Mouse (Mus musculus) heart, postnatal 0 days (tissue): ENCODE data around the gene Epha8. TPM values are rescaled to one million over a fixed set of nuclear protein-coding genes. Genes with fewer than 3 reads are reported as not detected.
A peak's percentile ranks its signal among the peaks of the same experiment; 100 is the strongest.

ENCODE experiments used
- ATAC-seq: fragments of 200-750 bp; cut with Nextera tagmentation; 2 replicates; pipeline ENCODE4 v1.8.0; 2017; ENCODE audit warnings: low read depth, moderate number of reproducible peaks, moderate library complexity; ENCODE audit not compliant: insufficient read depth
- DNase-seq: peaks from one replicate; pipeline ENCODE4 v3.0.0-alpha.2; 2016; ENCODE audit warnings: low spot score
- H3K27ac ChIP-seq: fragments of 300-500 bp; sonication (generic); 2 replicates; pipeline ENCODE4 v1.5.1; 2014; ENCODE audit warnings: low read depth, mild to moderate bottlenecking
- H3K27me3 ChIP-seq: fragments of 300-500 bp; sonication (generic); 2 replicates; pipeline ENCODE4 v1.6.1; 2014; ENCODE audit warnings: low read length, mixed read lengths; ENCODE audit not compliant: control insufficient read depth, insufficient read depth
- H3K36me3 ChIP-seq: fragments of 300-500 bp; sonication (generic); replicated peaks from 2 replicates; pipeline ENCODE4 v1.6.1; 2014; ENCODE audit warnings: low read length, mixed read lengths; ENCODE audit not compliant: control insufficient read depth, insufficient read depth
- H3K4me1 ChIP-seq: fragments of 300-500 bp; sonication (generic); 2 replicates; pipeline ENCODE4 v1.6.1; 2014; ENCODE audit warnings: antibody characterized with exemption; ENCODE audit not compliant: control insufficient read depth, insufficient read depth
- H3K4me2 ChIP-seq: fragments of 300-500 bp; sonication (generic); 2 replicates; pipeline ENCODE4 v1.6.1; 2014; ENCODE audit warnings: low read depth, mild to moderate bottlenecking, low read length, moderate library complexity
- H3K4me3 ChIP-seq: fragments of 300-500 bp; sonication (generic); 2 replicates; pipeline ENCODE4 v1.5.1; 2014; ENCODE audit warnings: low read depth, low read length
- H3K9ac ChIP-seq: fragments of 300-500 bp; sonication (generic); replicated peaks from 2 replicates; pipeline ENCODE4 v1.6.1; 2014; ENCODE audit warnings: low read depth, low read length, mixed read lengths
- H3K9me3 ChIP-seq: fragments of 300-500 bp; sonication (generic); replicated peaks from 2 replicates; pipeline ENCODE4 v1.6.1; 2016; ENCODE audit warnings: low read length; ENCODE audit not compliant: control insufficient read depth
- CTCF ChIP-seq: IDR thresholded peaks from 2 replicates; pipeline ENCODE4 v1.5.1; 2016; ENCODE audit warnings: antibody characterized with exemption, control low read depth, low read depth
- EP300 ChIP-seq: IDR thresholded peaks from 2 replicates; pipeline ENCODE4 v1.6.1; 2016; ENCODE audit warnings: antibody characterized with exemption, low read depth
- WGBS: fragments of 180-500 bp; shearing (Covaris S2); extraction: QIAGEN DNeasy Blood & Tissue Kit; methylation state at CpG from one replicate; pipeline ENCODE4 v1.1.7; 2014; 5-methylcytosine and 5-hydroxymethylcytosine counted together
- polyA plus RNA-seq: library from polyadenylated mRNA; unstranded; fragments of >200 nt; fragmentation: Nextera tagmentation; extraction: Ambion mirVana; gene quantifications from 2 replicates; pipeline ENCODE4 v1.2.1, GENCODE M21; 2015
- total RNA-seq: library from RNA; depleted of rRNA; stranded (reverse); fragments of >200 nt; gene quantifications from 2 replicates; pipeline ENCODE4 v1.2.3, GENCODE M21; 2014; ENCODE audit warnings: low replicate concordance

Epha8 gene
- total and polyA plus RNA-seq, 2 experiments from 2014 or later, result 0.08 TPM; not detected in 1

DNA sequence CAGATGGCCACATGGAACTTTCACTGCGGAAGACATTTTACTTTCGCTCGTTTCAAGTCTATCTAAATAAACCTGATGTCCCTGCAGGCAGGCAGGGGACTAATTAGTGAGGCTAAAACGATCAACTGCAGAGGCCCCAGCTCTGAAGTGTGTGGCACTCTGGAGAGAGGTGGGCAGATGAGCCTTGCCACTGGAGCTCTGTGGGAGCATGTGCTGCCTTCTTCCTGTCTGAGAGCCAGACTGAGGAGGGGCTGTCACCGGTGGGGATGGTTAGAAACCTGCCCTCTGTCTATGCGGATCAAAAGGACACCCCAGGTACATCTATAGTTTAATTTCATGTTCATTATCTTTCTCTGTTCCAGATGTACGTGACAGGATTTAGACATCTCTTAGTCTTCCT is 40.3 kb upstream of the Epha8 start:
- H3K9me3 ChIP-seq, result no peaks in the 10 kb centered on the region
- H3K9ac ChIP-seq, result no peak overlapping the region
- no peak overlapping the region for H3K27ac ChIP-seq
- WGBS, result 81% methylated on average over 7 of the region's 7 CpGs
- DNase-seq (no peak), ATAC-seq (no peak)
- no peak overlapping the region for H3K4me3 ChIP-seq
- peaks cover 66% of the 10 kb centered on the region for H3K36me3 ChIP-seq
- TF ChIP-seq EP300 (no peak), CTCF (no peak)
- no peak overlapping the region for H3K4me2 ChIP-seq
- no peaks in the 10 kb centered on the region for H3K27me3 ChIP-seq
- no peaks in the 10 kb centered on the region for H3K4me1 ChIP-seq

DNA sequence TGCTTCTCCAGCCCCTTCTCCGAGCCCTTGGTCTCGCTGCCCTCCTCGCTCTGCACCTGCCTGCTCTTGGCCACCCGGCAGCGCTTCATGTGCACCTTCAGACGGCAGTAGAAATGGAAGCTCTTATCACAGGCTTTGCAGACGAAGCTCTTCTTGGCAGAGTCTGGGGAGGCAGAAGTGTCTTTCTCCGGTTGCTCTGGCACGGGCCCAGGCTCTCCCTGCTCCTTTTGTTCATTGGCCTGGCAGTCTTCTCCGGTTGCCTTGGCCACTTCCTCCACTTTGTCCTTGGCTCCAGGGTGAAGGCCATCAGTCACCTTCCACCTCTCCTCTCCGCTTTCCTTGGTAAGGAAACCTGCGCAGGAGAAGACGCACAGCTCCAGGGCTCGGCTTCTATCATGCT is 38.7 kb upstream of the Epha8 start:
- Histone ChIP-seq H3K36me3 (peaks cover 73% of the 10 kb centered on the region), H3K4me3 (no peak overlapping the region), H3K9ac (no peak overlapping the region), H3K4me1 (no peaks in the 10 kb centered on the region), H3K27ac (no peak overlapping the region), H3K4me2 (no peak overlapping the region), H3K9me3 (no peaks in the 10 kb centered on the region), H3K27me3 (no peaks in the 10 kb centered on the region)
- no peak for DNase-seq
- no peak for ATAC-seq
- WGBS, result 78% methylated on average over 14 of the region's 14 CpGs
- no peak for TF ChIP-seq EP300
- no peak for TF ChIP-seq CTCF

DNA sequence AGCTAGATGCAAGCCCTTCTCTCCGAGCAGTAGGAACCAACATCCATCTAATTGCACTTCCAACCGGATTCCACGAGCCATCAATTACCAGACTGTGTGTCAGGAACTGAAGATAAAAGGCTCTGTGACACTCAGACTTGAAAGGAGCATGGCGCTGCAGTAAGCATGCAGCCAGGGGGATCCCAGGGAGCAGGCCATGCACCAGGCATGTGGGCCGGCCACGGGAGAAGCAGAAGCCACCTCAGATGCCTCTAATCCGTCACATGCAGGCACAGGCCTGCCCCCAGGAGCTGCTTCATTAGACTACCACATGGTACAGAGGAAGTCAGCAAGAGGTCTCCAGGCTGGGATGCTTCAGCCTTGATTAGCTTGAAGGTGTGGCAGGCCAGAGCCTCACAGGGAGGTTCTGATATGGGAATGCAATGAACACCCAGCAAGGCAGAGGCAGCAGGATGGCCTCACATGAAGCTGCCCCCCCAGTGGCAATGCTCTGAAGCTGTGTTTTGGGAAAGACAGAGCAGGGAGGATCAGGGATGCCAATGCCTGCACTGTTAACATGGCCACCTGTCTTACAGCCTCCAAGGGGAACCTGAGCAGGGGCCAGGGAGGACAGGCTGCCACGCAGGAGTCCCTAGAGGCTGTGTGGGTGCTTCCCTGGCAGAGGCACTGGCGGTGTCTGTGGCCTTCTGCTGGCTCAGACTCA is 25.5 kb upstream of the Epha8 start:
- WGBS, result 70% methylated on average over 9 of the region's 9 CpGs
- Histone ChIP-seq H3K27ac (no peak overlapping the region), H3K4me2 (no peak overlapping the region), H3K9ac (no peak overlapping the region), H3K9me3 (no peaks in the 10 kb centered on the region), H3K36me3 (peaks cover 14% of the 10 kb centered on the region; the same call in 1 of the 2 replicates), H3K4me1 (no peaks in the 10 kb centered on the region), H3K27me3 (0 out of 2 replicates have a peak, but pooled peaks cover 4% of the 10 kb centered on the region), H3K4me3 (no peak overlapping the region)
- TF ChIP-seq EP300, result no peak
- no peak for TF ChIP-seq CTCF
- DNase-seq, result no peak
- no peak for ATAC-seq

DNA sequence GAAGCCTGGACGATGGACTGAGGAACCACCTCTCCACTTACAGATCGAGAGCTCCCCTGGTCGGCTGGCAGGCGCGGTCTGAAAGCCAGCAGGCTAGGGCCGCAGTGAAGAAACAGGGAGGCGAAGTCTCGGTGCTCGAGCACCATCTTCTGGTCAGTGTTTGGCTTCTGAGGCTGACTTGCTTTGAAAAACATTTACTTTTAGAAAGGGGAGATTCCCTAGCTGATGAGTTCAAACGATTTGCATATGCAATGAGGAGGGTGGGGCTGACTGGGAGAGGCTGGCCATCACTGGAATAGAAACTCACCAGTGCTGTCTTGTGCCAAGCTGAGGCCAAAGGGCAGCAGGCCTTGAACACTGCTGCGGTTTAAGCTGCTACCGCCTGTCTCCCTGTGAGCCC is 24.7 kb upstream of the Epha8 start:
- Histone ChIP-seq H3K27me3 (0 out of 2 replicates have a peak, but pooled peaks cover 4% of the 10 kb centered on the region), H3K27ac (no peak overlapping the region), H3K4me1 (no peaks in the 10 kb centered on the region), H3K4me3 (no peak overlapping the region), H3K9ac (no peak overlapping the region), H3K9me3 (no peaks in the 10 kb centered on the region), H3K36me3 (0 out of 2 replicates have a peak, but pooled peaks cover 6% of the 10 kb centered on the region), H3K4me2 (no peak overlapping the region)
- ATAC-seq (no peak), DNase-seq (peak; percentile 38)
- 21% methylated on average over 12 of the region's 12 CpGs for WGBS
- TF ChIP-seq CTCF (peak; percentile 60), EP300 (no peak)

DNA sequence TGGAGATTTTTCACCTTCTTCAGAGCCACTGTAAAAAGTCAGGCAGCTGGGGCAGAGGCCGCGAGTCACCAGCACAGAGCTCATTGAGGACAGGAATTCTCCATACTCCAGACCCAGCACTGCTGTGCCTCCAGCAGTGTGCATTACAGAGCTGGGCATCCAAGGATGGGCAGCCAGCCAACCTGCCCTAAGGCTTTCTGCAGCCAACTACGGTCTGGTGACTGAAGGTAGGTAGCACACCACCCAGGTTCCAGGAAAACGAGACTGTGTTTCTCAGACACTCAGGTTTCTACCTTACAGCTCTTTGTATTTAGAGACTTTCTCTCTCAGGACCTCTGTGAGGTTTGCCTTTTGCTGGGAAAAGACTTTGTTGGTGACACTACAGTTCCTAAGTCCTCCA is 24.3 kb upstream of the Epha8 start:
- Histone ChIP-seq H3K27ac (no peak overlapping the region), H3K27me3 (0 out of 2 replicates have a peak, but pooled peaks cover 4% of the 10 kb centered on the region), H3K9me3 (no peaks in the 10 kb centered on the region), H3K4me3 (no peak overlapping the region), H3K4me1 (no peaks in the 10 kb centered on the region), H3K4me2 (no peak overlapping the region), H3K9ac (no peak overlapping the region), H3K36me3 (0 out of 2 replicates have a peak, but pooled peaks cover 5% of the 10 kb centered on the region)
- TF ChIP-seq CTCF (no peak), EP300 (no peak)
- no peak for ATAC-seq
- 62% methylated on average over 4 of the region's 4 CpGs for WGBS
- DNase-seq, result no peak

DNA sequence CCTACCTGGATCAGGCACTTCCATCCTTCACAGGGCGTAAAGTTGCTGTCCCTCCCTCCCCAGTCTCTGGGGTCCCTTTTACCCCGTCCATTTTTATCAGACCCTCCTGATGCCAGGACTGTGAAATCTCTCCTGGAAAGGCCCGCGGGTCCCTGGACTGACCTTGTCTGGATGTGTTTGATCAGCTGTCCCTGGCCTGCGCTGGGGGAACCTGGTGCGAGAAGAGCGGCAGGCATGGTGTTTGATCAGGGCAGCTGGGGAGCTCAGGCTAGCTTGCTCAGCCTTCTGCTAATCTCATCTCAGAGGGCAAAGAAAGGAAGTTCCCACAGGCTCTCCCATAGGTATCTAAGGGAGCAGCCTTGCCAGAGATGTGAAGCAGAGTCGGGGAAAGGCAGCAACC is 20.6 kb upstream of the Epha8 start:
- H3K36me3 ChIP-seq, result no peaks in the 10 kb centered on the region
- TF ChIP-seq EP300 (no peak), CTCF (no peak)
- H3K9me3 ChIP-seq, result no peaks in the 10 kb centered on the region
- no peaks in the 10 kb centered on the region for H3K4me1 ChIP-seq
- 43% methylated on average over 8 of the region's 8 CpGs for WGBS
- no peak for ATAC-seq
- H3K27ac ChIP-seq, result no peak overlapping the region
- no peak overlapping the region for H3K9ac ChIP-seq
- no peak for DNase-seq
- H3K4me2 ChIP-seq, result no peak overlapping the region
- no peak overlapping the region for H3K4me3 ChIP-seq
- peaks cover 21% of the 10 kb centered on the region; the same call in 1 of the 2 replicates for H3K27me3 ChIP-seq
